Mouse (Mus musculus) effector memory CD4-positive, alpha-beta T cell, adult 7 months (primary cell): ENCODE results near the gene Zfp202. TPM values are rescaled to one million over a fixed set of nuclear protein-coding genes. Genes with fewer than 3 reads are reported as not detected.

ENCODE experiments used
- polyA plus RNA-seq: library from polyadenylated mRNA; unstranded; fragments of 100-300 nt; shearing (Covaris generic); gene quantifications from one replicate; pipeline ENCODE4 v1.2.1, GENCODE M21; 2017

Zfp202 gene
- polyA plus RNA-seq: 1.2 TPM

GRCm38 (mm10) chr9:40192098-40193038, at the start of gene Zfp202:
Zfp202 (plus strand) TSS chr9:40192316.

GRCm38 (mm10) chr9:40180620-40181019, 11.5 kb upstream of the Zfp202 start, which contains the start of gene Olfr986:
Olfr986 (plus strand) TSS chr9:40180920.

Other genes starting within 250 kb of the Zfp202 start
- not detected for gene Olfr975, start 240.3 kb upstream of the Zfp202 start, polyA plus RNA-seq
- gene Olfr976, start 231.2 kb upstream of the Zfp202 start, polyA plus RNA-seq: not detected
- gene Olfr978, start 200.2 kb upstream of the Zfp202 start, polyA plus RNA-seq: 0.49 TPM
- gene Olfr979, start 188.9 kb upstream of the Zfp202 start, polyA plus RNA-seq: not detected
- 0.12 TPM for gene Olfr980, start 182.7 kb upstream of the Zfp202 start, polyA plus RNA-seq
- gene Olfr981, start 170.9 kb upstream of the Zfp202 start, polyA plus RNA-seq: not detected
- 0.55 TPM for gene Olfr982, start 118.5 kb upstream of the Zfp202 start, polyA plus RNA-seq
- gene Olfr983, start 98.7 kb upstream of the Zfp202 start, polyA plus RNA-seq: not detected
- gene Olfr984, start 78.1 kb upstream of the Zfp202 start, polyA plus RNA-seq: not detected
- gene Olfr985, start 62.1 kb upstream of the Zfp202 start, polyA plus RNA-seq: not detected
- gene Tmem225, start 44.2 kb upstream of the Zfp202 start, polyA plus RNA-seq: 0.39 TPM
- 0.11 TPM for gene Olfr986, start 11.4 kb upstream of the Zfp202 start, polyA plus RNA-seq
- 0.16 TPM for gene Scn3b, start 76.9 kb downstream of the Zfp202 start, polyA plus RNA-seq